Mouse (Mus musculus): ENCODE measurements around the gene Coro1c.

Gene Coro1c

DNA sequence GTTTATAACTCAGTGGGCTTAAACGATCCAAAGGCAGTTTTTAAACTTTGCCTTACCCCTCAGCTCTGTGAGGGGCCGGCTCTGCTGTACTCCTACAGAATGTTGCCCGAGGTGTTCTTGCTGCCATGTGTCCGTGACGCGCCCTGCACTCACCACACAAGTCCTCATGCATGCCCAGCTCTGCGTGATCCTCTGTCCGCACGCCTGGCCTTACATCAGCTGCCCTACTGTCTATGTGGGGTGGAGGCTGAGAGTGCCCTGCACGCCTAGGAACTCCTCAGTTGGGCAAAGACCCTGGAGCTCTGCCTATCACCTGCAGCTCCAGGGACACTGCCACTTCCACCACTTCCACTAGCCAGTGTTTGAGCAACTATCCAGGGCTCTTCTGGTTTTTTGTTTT is 50.0 kb downstream of the Coro1c start:
- no peak for DNase-seq (ENCODE audit: low read depth, low spot score)

GRCm38 (mm10) chr5:113857631-113858030 is 50.9 kb downstream of the Coro1c start:
- DNase-seq (ENCODE audit: low read depth, low spot score): no peak

DNA sequence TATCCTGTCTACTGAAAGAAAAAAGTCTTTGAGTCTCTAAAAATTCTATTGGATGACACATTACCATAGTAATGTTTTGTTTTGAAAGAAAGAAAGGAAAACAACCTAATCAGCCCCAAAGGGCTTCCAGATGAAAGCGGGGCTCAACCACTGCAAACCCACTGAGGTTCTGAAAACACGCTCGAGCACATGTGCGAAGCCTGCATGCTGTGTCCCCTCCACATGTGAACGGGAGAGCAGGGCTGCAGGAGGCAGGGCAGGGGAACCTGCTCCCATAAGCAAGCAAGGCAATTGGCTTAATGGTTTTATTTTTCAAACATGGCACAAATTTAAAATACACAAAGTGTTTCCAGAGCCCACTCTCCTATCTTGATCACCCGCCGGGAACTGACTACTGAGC is 51.9 kb downstream of the Coro1c start:
- no peak for DNase-seq (ENCODE audit: low read depth, low spot score)

DNA sequence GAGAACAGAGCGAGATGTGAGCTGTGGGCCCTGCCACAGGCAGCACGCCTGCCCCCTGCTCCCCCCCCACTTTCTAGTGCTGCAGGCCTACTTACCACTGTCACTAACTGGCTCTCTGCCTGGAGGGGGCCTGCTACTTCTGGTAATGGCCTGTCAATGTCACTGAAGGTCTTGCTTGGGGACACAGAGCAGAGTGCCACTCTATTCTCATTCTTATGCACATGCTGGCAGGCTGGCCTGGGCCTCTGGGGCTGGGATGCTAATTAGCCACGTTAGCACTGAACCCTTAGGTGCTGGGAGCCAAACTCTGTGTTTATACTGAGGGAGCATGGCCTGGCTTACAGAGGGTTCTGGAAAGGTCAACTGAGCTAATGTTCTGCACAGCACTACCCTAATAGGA is 52.9 kb downstream of the Coro1c start:
- DNase-seq (ENCODE audit: low read depth, low spot score): peak; percentile 52

GRCm38 (mm10) chr5:113855117-113855516 is 53.4 kb downstream of the Coro1c start:
- no peak for DNase-seq (ENCODE audit: low read depth, low spot score)

- DNase-seq (ENCODE audit: low read depth, low spot score): peak; percentile 91
These were observed 54.1 kb downstream of the Coro1c start for GRCm38 (mm10) chr5:113854494-113854893.

- no peak for DNase-seq (ENCODE audit: low read depth, low spot score)
These were observed 55.0 kb downstream of the Coro1c start for GRCm38 (mm10) chr5:113853541-113853940.

DNA sequence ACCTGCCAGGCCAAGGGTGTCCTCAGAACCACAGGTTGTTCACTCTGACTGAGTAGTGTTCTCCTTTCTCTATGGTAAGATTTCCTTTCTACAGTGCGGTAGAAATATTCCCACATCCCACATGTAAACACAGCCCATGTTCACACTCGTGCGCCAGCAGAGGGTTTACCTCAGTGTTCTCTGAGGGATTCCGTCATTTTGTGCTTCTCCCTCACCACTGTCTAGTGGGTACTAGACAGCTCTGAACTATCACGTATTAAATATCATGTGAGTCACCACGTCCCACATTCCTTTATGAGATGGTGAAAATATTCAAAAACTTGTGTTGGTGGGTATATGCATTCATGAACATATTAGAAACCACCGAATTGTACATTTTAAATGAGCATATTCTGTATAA is 56.1 kb downstream of the Coro1c start:
- peak; percentile 58 for DNase-seq (ENCODE audit: low read depth, low spot score)

GRCm38 (mm10) chr5:113850680-113851230 is 57.8 kb downstream of the Coro1c start:
- no peak for DNase-seq (ENCODE audit: low read depth, low spot score)

DNA sequence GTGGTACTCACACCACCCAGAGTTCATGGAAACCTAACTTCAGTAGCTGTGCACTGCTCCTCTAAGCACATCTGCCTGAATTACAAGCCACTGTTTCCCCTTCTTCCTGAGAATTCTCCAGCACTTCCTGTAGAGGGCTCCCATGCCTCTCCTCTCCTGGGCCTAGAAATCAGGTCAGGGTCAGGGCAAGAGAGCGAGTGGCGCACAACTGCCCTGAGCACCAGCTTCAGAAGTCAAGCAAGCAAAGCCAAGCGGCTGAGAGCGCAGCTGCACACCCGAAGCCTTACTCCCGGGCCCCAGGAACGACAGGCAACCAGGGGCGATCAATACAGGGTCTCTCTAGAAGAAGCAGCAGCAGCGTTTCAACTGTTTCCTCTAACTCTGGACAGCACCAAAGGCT is 60.9 kb downstream of the Coro1c start:
- no peak for DNase-seq (ENCODE audit: low read depth, low spot score)

DNA sequence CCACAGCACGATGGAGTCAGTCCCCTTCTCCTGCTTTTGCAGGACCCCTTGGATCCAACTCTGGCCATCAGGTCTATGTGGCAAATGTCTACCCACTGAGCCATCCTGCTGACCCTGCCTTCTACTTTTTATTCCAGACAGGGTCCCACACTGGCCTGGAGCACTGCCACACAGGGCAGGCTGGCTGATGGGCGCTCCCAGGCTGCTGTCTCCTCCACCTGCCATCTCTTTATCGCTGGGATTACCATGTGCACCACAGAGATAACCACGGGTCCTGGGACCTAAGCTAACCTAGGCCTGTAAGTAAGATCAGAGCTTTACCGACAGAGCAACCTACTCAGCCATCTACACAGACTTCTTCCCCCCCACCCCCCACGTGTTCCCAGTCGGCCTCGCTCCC is 61.9 kb downstream of the Coro1c start:
- no peak for DNase-seq (ENCODE audit: low read depth, low spot score)

- no peak for DNase-seq (ENCODE audit: low read depth, low spot score)
These were observed 62.9 kb downstream of the Coro1c start for GRCm38 (mm10) chr5:113845627-113846026.

- peak; percentile 85 for DNase-seq (ENCODE audit: low read depth, low spot score)
These were observed 63.8 kb downstream of the Coro1c start for GRCm38 (mm10) chr5:113844721-113845120.

- peak; percentile 58 for DNase-seq (ENCODE audit: low read depth, low spot score)
These were observed 64.5 kb downstream of the Coro1c start for GRCm38 (mm10) chr5:113844106-113844505.

DNA sequence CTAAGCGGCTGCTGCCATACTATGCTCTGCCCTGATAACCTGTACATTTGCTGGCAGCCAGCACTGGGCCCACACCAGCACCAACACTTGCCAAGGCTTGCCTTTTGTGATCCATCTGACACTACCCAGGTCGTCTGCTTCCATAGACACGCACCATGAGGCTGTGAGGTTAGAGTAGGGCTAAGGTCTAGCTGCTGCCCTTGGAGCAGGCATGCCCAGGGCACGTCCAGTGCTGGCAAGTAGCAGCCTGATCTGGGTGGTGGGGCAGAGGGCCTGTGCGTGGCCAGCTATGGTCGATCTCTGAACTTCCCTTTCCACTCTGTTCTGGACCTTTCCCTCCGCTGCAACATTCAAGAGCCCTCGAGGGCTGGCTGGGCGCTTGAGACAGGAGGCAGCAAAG is 65.7 kb downstream of the Coro1c start:
- DNase-seq (ENCODE audit: low read depth, low spot score): no peak

DNA sequence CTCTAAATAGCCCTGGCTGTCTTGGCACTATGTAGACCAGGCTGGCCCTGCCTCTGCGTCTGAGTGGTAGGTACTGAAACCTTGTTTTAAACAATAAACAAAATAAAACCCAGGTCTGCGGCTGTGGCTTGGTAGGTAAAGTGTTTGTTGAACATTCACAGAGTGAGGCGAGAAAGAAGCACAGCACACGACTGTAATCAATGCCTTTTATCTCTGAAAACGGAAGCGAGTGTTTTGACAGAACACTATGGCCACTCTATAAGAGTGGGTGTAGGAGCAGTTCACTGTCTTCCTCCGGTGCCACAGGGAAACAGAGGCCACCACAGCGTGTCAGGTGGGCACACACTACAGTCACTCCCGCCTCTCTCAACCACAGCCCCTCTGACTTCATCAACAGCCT is 66.3 kb downstream of the Coro1c start:
- DNase-seq (ENCODE audit: low read depth, low spot score): no peak

DNA sequence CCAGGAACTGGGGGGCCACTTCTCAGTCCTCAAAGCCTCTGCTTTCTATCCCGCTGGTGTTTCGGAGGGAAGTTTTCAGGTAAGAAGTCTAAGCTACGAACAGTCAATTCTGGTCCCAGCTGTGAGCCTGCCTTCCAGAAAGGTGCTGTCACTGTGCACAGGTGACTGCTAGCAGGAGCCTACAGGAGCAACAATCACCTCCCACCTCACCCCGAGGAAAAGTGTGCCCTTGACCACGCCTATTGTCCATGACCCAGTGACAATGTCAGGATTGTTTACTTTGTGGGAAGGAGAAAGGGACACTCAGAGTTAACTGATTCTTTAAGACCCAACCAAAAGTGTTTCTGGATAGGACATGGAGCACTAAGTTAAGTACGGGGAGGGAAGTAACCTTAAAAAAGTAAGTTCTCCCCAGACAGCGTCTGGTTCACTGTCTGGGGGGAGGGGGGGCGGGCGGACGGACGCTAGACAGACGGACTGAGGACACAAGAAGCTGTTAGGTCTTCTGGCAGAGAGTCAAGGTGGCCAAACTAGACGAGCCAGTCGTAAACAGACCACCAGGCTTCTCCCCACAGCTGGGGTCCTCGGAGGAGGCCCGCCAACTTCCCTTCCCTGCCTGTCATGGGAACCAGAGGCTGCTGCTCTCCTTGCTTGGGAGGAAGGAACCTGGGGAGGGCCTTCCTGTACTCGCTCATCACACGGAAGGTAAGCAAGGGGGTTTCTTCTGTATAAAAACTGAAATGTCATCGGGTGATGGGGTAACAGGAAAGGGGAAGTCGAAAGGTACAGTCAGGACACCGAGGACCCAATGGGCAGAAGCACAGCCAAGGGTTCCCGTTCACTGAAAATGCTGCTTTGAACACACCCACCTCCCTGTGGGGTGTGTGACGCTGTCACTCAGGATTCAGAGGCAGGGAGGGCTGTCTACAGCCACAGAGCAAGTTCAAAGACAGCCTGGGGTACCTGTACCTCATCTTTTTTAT is 67.0 kb downstream of the Coro1c start:
- peak; percentile 66 for DNase-seq (ENCODE audit: low read depth, low spot score)

DNA sequence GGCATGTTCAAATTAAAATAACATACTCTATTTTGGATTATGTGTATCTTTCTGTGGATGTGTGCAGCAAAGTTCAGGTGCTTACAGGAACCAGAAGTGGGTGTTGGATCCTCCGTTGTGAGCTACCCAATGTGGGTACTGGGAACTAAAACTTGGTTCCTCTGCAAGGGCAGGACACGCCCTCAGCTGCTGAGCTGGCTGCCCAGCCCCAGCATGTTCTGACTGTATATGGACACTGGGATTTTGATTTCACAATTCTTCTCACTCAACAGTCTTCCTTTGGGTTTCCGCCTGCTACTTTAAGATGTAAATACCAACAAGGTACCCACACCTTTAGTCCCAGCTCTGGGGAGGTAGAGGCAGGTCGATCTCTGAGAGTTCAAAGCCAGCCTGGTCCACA is 68.1 kb downstream of the Coro1c start:
- no peak for DNase-seq (ENCODE audit: low read depth, low spot score)

DNA sequence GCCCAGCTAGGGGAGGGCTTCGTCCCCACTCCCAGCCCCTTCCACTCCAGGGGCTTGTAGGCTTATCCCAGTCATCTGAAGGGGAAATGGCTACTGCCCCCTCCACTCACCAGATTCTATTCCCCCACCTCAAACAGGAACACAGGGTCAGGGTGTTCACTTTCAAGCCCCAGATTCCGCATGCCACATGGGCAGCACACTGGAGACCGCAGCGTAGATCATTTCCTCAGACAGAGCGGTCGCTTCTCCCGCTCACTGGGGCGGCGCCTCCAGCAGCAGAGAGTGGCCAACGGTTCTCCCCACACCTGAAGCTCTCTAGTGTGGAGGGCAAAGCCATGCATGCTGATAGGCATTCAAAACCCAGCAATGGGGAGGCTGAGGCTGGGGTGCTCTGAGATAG is 71.6 kb downstream of the Coro1c start:
- DNase-seq (ENCODE audit: low read depth, low spot score): no peak

GRCm38 (mm10) chr5:113833316-113833947 is 75.1 kb downstream of the Coro1c start:
- no peak for DNase-seq (ENCODE audit: low read depth, low spot score)

GRCm38 (mm10) chr5:113832490-113832901 is 76.1 kb downstream of the Coro1c start, which contains the start of gene Selplg:
Selplg (minus strand) TSS chr5:113832644.
- peak; percentile 55 for DNase-seq (ENCODE audit: low read depth, low spot score)

DNA sequence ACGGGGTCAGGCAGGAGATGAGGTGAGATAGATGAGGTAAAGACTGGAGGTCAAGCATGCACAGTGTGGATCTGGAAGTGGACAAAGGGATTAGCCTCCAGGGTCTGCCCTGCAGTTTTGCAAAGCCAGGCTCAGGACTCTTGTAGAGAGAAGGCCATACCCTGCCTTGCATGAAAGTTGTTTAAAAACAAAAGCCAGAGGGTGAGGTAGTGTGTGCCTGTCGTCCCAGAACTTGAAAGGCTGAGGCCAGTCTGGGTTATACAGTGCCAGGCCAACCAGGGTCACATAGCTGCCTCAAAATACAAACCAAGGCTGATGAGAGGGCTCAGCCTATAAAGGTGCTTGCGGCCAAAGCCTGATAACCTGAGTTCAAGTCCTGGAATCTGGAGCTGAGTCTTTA is 76.8 kb downstream of the Coro1c start:
- DNase-seq (ENCODE audit: low read depth, low spot score): no peak

- no peak for DNase-seq (ENCODE audit: low read depth, low spot score)
These were observed 77.8 kb downstream of the Coro1c start for GRCm38 (mm10) chr5:113830796-113831195.
